8 mouse cellular contexts compared by ENCODE assay signal in the genomic region with DNA sequence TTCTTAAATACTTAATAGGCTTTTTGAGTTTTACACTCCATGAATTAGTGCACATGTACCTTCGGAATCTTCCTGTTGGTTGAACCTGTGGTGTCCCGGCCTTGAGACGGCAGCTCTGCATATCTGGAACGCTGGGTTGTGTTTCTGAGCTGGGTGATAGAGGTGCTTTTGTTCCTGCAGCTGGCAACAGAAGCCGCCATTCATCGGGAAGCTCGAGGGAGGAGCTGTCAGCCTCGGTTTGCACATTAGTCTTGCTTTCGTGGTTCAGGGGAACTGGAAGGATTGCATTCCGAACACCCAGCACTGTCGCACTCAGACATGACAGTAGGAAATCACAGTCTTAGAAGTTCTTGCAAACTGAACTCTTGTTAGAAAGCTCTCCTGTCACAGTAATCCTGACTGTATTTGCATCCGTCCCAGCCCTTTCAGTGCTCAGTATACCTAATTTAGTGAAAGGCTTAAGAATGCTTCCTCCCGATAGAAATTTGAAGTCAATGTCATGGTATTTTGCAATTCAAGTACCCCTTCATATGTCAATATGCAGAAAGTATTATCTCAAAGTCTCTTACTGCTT.
DNase-seq lines count a peak whose midpoint lies in the region; ATAC-seq lines count a peak whose summit lies in the region.

No protein-coding gene starts in this region.

- no peaks in the 10 kb centered on the region for H3K27me3 ChIP-seq in forebrain, embryonic 10.5 days (ENCODE audit: poor library complexity, severe bottlenecking)
- no peaks in the 10 kb centered on the region for H3K27me3 ChIP-seq in neural tube, embryonic 15.5 days (replicated peaks)

- H3K9ac ChIP-seq in neural tube, embryonic 15.5 days (replicated peaks), result no peak overlapping the region

- H3K4me2 ChIP-seq in neural tube, embryonic 15.5 days, result no peak overlapping the region

- no peaks in the 10 kb centered on the region for H3K9me3 ChIP-seq in forebrain, embryonic 10.5 days
- no peaks in the 10 kb centered on the region for H3K9me3 ChIP-seq in neural tube, embryonic 15.5 days (replicated peaks)

- H3K4me1 ChIP-seq in forebrain, embryonic 10.5 days, result peaks cover 52% of the 10 kb centered on the region
- peaks cover 25% of the 10 kb centered on the region for H3K4me1 ChIP-seq in neural tube, embryonic 15.5 days

- 15% methylated on average over 13 of the region's 13 CpGs for WGBS in forebrain, embryonic 10.5 days
- 12% methylated on average over 13 of the region's 13 CpGs for WGBS in neural tube, embryonic 15.5 days

- ATAC-seq in neural tube, embryonic 15.5 days (ENCODE audit: low FRiP score), result peak; percentile 71

- DNase-seq in layer of hippocampus, adult 11-12 months (ENCODE audit: low spot score), result peak; percentile 49
- DNase-seq in layer of hippocampus, postnatal 25 days (ENCODE audit: extremely low spot score in 1 of 2, low spot score in 1 of 2), result no peak
- peak; percentile 36 for DNase-seq in forebrain, embryonic 10.5 days (ENCODE audit: extremely low spot score, low spot score)
- peak; percentile 8 to 38 for DNase-seq in left cerebral cortex, adult 8-10 months (ENCODE audit: low spot score in 2 of 2)
- no peak for DNase-seq in adrenal gland, postnatal 4 days (ENCODE audit: low spot score in 2 of 2)
- no peak for DNase-seq in kidney, adult 8-10 months
- no peak for DNase-seq in ovary, adult 18-20 months (ENCODE audit: low spot score)

- no peak overlapping the region for H3K4me3 ChIP-seq in forebrain, embryonic 10.5 days
- H3K4me3 ChIP-seq in neural tube, embryonic 15.5 days (replicated peaks), result no peak overlapping the region

- 0 out of 2 replicates have a peak overlapping the region, but pooled peaks have one; percentile 44 for H3K27ac ChIP-seq in forebrain, embryonic 10.5 days
- peak overlapping the region; percentile 64 for H3K27ac ChIP-seq in neural tube, embryonic 15.5 days (replicated peaks)

- peaks cover 14% of the 10 kb centered on the region; the same call in 1 of the 2 replicates for H3K36me3 ChIP-seq in forebrain, embryonic 10.5 days (replicated peaks)
- peaks cover 20% of the 10 kb centered on the region for H3K36me3 ChIP-seq in neural tube, embryonic 15.5 days

Comparison
In these comparisons a context has a peak if more than half of its experiments do, and no peak if none do; other contexts are left out.
1. DNase-seq: peak in layer of hippocampus, adult 11-12 months (single experiment), forebrain, embryonic 10.5 days (single experiment) and left cerebral cortex, adult 8-10 months (2 of 2); none in layer of hippocampus, postnatal 25 days (0 of 2), adrenal gland, postnatal 4 days (0 of 2), kidney, adult 8-10 months (0 of 2) and ovary, adult 18-20 months (single experiment).